Mouse (Mus musculus) kidney, adult 2 months (tissue): ENCODE results near the gene Tuba4a.
"Not testable (repeated sequence)": the region's sequence is repeated elsewhere in the genome, so short reads cannot be mapped to it uniquely, and the experiment has no call there.

Experiments used
- CTCF ChIP-seq: fragments of 200-500 bp; conservative IDR thresholded peaks from 2 replicates; pipeline ENCODE4 v1.5.1; 2011; ENCODE audit warnings: low read depth, mild to moderate bottlenecking, control low read depth, low read length, moderate library complexity, mixed read lengths; ENCODE audit not compliant: insufficient read depth, insufficient read length
- POLR2A ChIP-seq: fragments of 200-500 bp; IDR thresholded peaks from one replicate; pipeline ENCODE4 v1.6.1; 2011; ENCODE audit warnings: low read depth, low read length, control low read depth

DNA sequence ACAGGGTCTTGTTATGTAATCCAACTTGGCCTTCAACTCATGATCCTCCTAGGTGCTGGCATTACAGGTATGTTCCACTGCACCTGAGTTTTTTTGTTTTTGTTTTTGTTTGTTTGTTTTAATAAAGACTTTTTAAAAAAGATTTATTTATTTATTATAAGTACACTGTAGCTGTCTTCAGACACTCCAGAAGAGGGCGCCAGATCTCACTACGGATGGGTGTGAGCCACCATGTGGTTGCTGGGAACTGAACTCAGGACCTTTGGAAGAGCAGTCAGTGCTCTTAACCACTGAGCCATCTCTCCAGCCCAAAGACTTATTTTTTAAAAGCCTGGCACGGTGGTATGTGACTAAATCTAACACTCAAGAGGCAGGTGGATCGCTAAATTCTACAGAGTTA is 12.8 kb upstream of the Tuba4a start:
- not testable (repeated sequence) for TF ChIP-seq POLR2A
- TF ChIP-seq CTCF: 0 out of 2 replicates have a peak, but pooled peaks have one; percentile 1
